Mouse (Mus musculus) left cerebral cortex, adult 9 months (tissue): ENCODE data around the gene Hist1h3f.
A peak's percentile ranks its signal among the peaks of the same experiment; 100 is the strongest.
"Not testable (repeated sequence)": the region's sequence is repeated elsewhere in the genome, so short reads cannot be mapped to it uniquely, and the experiment has no call there.

ENCODE experiments used
- DNase-seq, 2 experiments: peaks; one replicate each; pipeline ENCODE4 v3.0.0; 2022; ENCODE audit warnings: low spot score in 2 of 2

Hist1h3f gene

GRCm38 (mm10) chr13:23582219-23583056 lies 38.6 kb downstream of the Hist1h3f start:
- DNase-seq, result no peak

GRCm38 (mm10) chr13:23583387-23584068 lies 39.7 kb downstream of the Hist1h3f start:
- DNase-seq, result no peak

- DNase-seq, result no peak
Measured at GRCm38 (mm10) chr13:23584331-23584730, 40.5 kb downstream of the Hist1h3f start.

- DNase-seq, result peak in 1 of 2 experiments; percentile 72
Measured at GRCm38 (mm10) chr13:23585029-23585441, 41.2 kb downstream of the Hist1h3f start.

- DNase-seq, result peak; percentile 82 to 84
Measured at GRCm38 (mm10) chr13:23585442-23586098, 41.7 kb downstream of the Hist1h3f start.

GRCm38 (mm10) chr13:23586099-23586939 lies 42.5 kb downstream of the Hist1h3f start:
- no peak for DNase-seq

GRCm38 (mm10) chr13:23586940-23587225 lies 43.0 kb downstream of the Hist1h3f start:
- no peak for DNase-seq

- no peak for DNase-seq
Measured at GRCm38 (mm10) chr13:23591206-23591605, 47.4 kb downstream of the Hist1h3f start.

GRCm38 (mm10) chr13:23591886-23592285 lies 48.0 kb downstream of the Hist1h3f start:
- not testable (repeated sequence) for DNase-seq

- no peak for DNase-seq
Measured at GRCm38 (mm10) chr13:23592614-23593013, 48.8 kb downstream of the Hist1h3f start.

GRCm38 (mm10) chr13:23593051-23593770 lies 49.4 kb downstream of the Hist1h3f start:
- no peak for DNase-seq
